Mouse (Mus musculus): ENCODE measurements around the gene Olfr1442.

GRCm38 (mm10) chr19:12638049-12638448, 32.2 kb upstream of the Olfr1442 start:
- no peak for TF ChIP-seq GATA1 (IDR thresholded peaks at IDR 0.05; ENCODE audit: low read length)
- no peak for TF ChIP-seq TAL1 (IDR thresholded peaks at IDR 0.05; ENCODE audit: low read length)

Data from erythroblast, embryonic 14.5 days (primary cell).